Mouse (Mus musculus): Measurements from ENCODE around the gene Hcn4.
A peak's percentile ranks its signal among the peaks of the same experiment; 100 is the strongest.

DNA sequence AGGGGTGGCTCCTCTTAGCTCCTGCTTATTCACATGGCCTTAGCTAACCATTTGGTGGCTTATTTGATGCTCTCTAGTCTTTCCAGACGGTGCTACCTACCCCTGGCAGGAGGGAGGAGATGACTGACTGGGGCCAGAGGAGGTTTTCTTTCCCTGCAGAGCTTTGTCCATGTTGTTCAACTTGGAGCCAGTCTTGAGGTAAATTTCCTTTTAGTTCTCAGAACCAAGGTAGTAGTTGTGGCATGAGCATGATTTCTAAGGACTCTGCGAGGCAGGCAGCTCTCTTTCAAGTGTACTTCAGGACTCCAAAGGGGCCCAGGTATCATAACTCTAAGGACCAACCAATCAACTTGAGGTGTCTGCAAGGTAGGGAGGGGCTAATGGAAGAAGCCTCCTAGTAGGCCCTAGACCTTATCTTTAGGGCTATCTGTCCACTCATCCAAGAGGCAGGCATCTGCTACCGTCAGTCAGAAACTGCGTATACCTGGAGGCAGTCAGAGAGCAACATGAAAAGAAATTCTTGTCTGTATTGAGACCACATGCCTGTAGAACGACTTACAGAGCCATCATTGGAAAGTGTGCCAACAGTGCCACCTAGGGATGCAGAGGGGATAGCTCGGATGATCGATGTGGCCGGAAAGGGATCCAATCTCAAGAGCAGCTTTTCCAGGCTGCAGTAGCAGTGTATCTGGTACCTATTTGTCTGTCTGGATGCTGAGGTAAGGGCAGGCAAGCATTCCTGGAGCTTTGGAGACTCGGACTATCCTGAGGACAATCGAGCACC lies 50.5 kb downstream of the Hcn4 start:
- no peak for TF ChIP-seq POLR2A (IDR thresholded peaks at IDR 0.05; ENCODE audit: insufficient read depth, low read depth, low read length)
- TF ChIP-seq CTCF (IDR thresholded peaks at IDR 0.05), result peak; percentile 85
- TF ChIP-seq EP300 (IDR thresholded peaks at IDR 0.05; ENCODE audit: insufficient read depth, low read depth, low read length), result 0 out of 2 replicates have a peak, but pooled peaks have one; percentile 45
